Mouse (Mus musculus) liver, embryonic 15.5 days (tissue): ENCODE results near the gene Vcp. TPM values are rescaled to one million over a fixed set of nuclear protein-coding genes. Genes with fewer than 3 reads are reported as not detected.
"Not testable (repeated sequence)": the region's sequence is repeated elsewhere in the genome, so short reads cannot be mapped to it uniquely, and the experiment has no call there.

Experiments used
- ATAC-seq: fragments of 200-750 bp; cut with Nextera tagmentation; 2 replicates; pipeline ENCODE4 v1.8.0; 2017; ENCODE audit warnings: moderate number of reproducible peaks, mild to moderate bottlenecking, moderate library complexity; ENCODE audit not compliant: insufficient read depth
- H3K27ac ChIP-seq: fragments of 300-500 bp; sonication (generic); replicated peaks from 2 replicates; pipeline ENCODE4 v1.5.1; 2015; ENCODE audit warnings: mild to moderate bottlenecking, inconsistent platforms
- H3K27me3 ChIP-seq: fragments of 300-500 bp; sonication (generic); 2 replicates; pipeline ENCODE4 v1.6.1; 2015; ENCODE audit warnings: mild to moderate bottlenecking, inconsistent platforms
- H3K36me3 ChIP-seq: fragments of 300-500 bp; sonication (generic); replicated peaks from 2 replicates; pipeline ENCODE4 v1.6.1; 2015; ENCODE audit warnings: moderate library complexity, mild to moderate bottlenecking, inconsistent platforms
- H3K4me1 ChIP-seq: fragments of 300-500 bp; sonication (generic); replicated peaks from 2 replicates; pipeline ENCODE4 v1.6.1; 2015; ENCODE audit warnings: inconsistent platforms
- H3K4me2 ChIP-seq: fragments of 300-500 bp; sonication (generic); 2 replicates; pipeline ENCODE4 v1.6.1; 2015; ENCODE audit warnings: moderate library complexity, mild to moderate bottlenecking, inconsistent platforms
- H3K4me3 ChIP-seq: fragments of 300-500 bp; sonication (generic); replicated peaks from 2 replicates; pipeline ENCODE4 v1.5.1; 2015; ENCODE audit warnings: mild to moderate bottlenecking, inconsistent platforms
- H3K9ac ChIP-seq: fragments of 300-500 bp; sonication (generic); 2 replicates; pipeline ENCODE4 v1.6.1; 2015; ENCODE audit warnings: moderate library complexity, mild to moderate bottlenecking, inconsistent platforms
- H3K9me3 ChIP-seq: fragments of 300-500 bp; sonication (generic); replicated peaks from 2 replicates; pipeline ENCODE4 v1.6.1; 2016; ENCODE audit warnings: inconsistent platforms
- WGBS: fragments of 180-500 bp; shearing (Covaris S2); methylation state at CpG from one replicate; pipeline ENCODE4 v1.1.7; 2015; ENCODE audit warnings: mixed read lengths; ENCODE audit not compliant: insufficient replicate concordance; 5-methylcytosine and 5-hydroxymethylcytosine counted together
- polyA plus RNA-seq: library from polyadenylated mRNA; unstranded; fragments of >200 nt; fragmentation: Nextera tagmentation; extraction: Ambion mirVana; gene quantifications from 2 replicates; pipeline ENCODE4 v1.2.1, GENCODE M21; 2015

Vcp gene
- polyA plus RNA-seq: 202 and 204 TPM in 2 replicates

- peak within 1 kb of the TSS; percentile 96 for H3K4me3 ChIP-seq
- WGBS: 1% methylated on average over 53 of the region's 56 CpGs
- ATAC-seq: peak; percentile 94
- not testable (repeated sequence) for H3K9me3 ChIP-seq, H3K27me3 ChIP-seq
- peaks cover 28% of the 10 kb centered on the region for H3K36me3 ChIP-seq
- peaks cover 32% of the 10 kb centered on the region for H3K4me1 ChIP-seq
- H3K27ac ChIP-seq: peak within 1 kb of the TSS; percentile 100
- H3K4me2 ChIP-seq: peak within 1 kb of the TSS; percentile 74
- peak within 1 kb of the TSS; percentile 95 for H3K9ac ChIP-seq
Observed at GRCm38 (mm10) chr4:43000141-43000986, at the start of gene Vcp. Gene Vcp, minus strand, starts transcription at chr4:43000507.

GRCm38 (mm10) chr4:43047231-43047630 lies 46.9 kb upstream of the Vcp start:
- ATAC-seq: no peak
- Histone ChIP-seq H3K4me2 (no peak overlapping the region), H3K36me3 (no peaks in the 10 kb centered on the region), H3K27me3 (peaks cover 21% of the 10 kb centered on the region), H3K4me3 (no peak overlapping the region), H3K9me3 (no peaks in the 10 kb centered on the region), H3K4me1 (peaks cover 39% of the 10 kb centered on the region), H3K9ac (no peak overlapping the region), H3K27ac (no peak overlapping the region)
- WGBS: 7% methylated on average over 5 of the region's 5 CpGs

- Histone ChIP-seq H3K4me2 (peak overlapping the region; percentile 87), H3K4me3 (no peak overlapping the region), H3K27me3 (peaks cover 21% of the 10 kb centered on the region), H3K27ac (no peak overlapping the region), H3K36me3 (no peaks in the 10 kb centered on the region), H3K9ac (no peak overlapping the region), H3K9me3 (no peaks in the 10 kb centered on the region), H3K4me1 (peaks cover 39% of the 10 kb centered on the region)
- ATAC-seq: no peak
- 52% methylated on average over 5 of the region's 5 CpGs for WGBS
Observed at GRCm38 (mm10) chr4:43046607-43047006, 46.3 kb upstream of the Vcp start.

- Histone ChIP-seq H3K4me3 (peak within 1 kb of the TSS; percentile 62), H3K36me3 (no peaks in the 10 kb centered on the region), H3K9me3 (no peaks in the 10 kb centered on the region), H3K9ac (peak within 1 kb of the TSS; percentile 42), H3K4me2 (peak within 1 kb of the TSS; percentile 87), H3K27me3 (peaks cover 21% of the 10 kb centered on the region), H3K4me1 (peaks cover 45% of the 10 kb centered on the region), H3K27ac (peak within 1 kb of the TSS; percentile 53; the same call in 1 of the 2 replicates)
- peak; percentile 84 for ATAC-seq
- under 1% methylated on average over 33 of the region's 33 CpGs for WGBS
Observed at GRCm38 (mm10) chr4:43045659-43046302, 45.5 kb upstream of the Vcp start, which contains the start of gene Fam214b. Gene Fam214b, minus strand, starts transcription at chr4:43046220.

- Histone ChIP-seq H3K27me3 (peaks cover 21% of the 10 kb centered on the region), H3K27ac (peak overlapping the region; percentile 53; the same call in 1 of the 2 replicates), H3K4me1 (peaks cover 50% of the 10 kb centered on the region), H3K9me3 (no peaks in the 10 kb centered on the region), H3K9ac (peak overlapping the region; percentile 42), H3K4me2 (peak overlapping the region; percentile 87), H3K4me3 (peak overlapping the region; percentile 62), H3K36me3 (no peaks in the 10 kb centered on the region)
- WGBS: 8% methylated on average over 13 of the region's 13 CpGs
- no peak for ATAC-seq
Observed at GRCm38 (mm10) chr4:43045285-43045658, 45.0 kb upstream of the Vcp start.

GRCm38 (mm10) chr4:43044673-43045072 lies 44.4 kb upstream of the Vcp start:
- no peaks in the 10 kb centered on the region for H3K36me3 ChIP-seq
- no peak for ATAC-seq
- peak overlapping the region; percentile 62 for H3K4me3 ChIP-seq
- H3K4me1 ChIP-seq: peaks cover 53% of the 10 kb centered on the region
- 12% methylated on average over 4 of the region's 4 CpGs for WGBS
- H3K4me2 ChIP-seq: peak overlapping the region; percentile 87
- H3K9me3 ChIP-seq: no peaks in the 10 kb centered on the region
- H3K9ac ChIP-seq: no peak overlapping the region
- H3K27me3 ChIP-seq: peaks cover 21% of the 10 kb centered on the region
- H3K27ac ChIP-seq: peak overlapping the region; percentile 53

- Histone ChIP-seq H3K36me3 (no peaks in the 10 kb centered on the region), H3K9ac (no peak overlapping the region), H3K9me3 (no peaks in the 10 kb centered on the region), H3K27ac (peak overlapping the region; percentile 46), H3K27me3 (peaks cover 21% of the 10 kb centered on the region), H3K4me3 (no peak overlapping the region), H3K4me1 (peaks cover 62% of the 10 kb centered on the region), H3K4me2 (peak overlapping the region; percentile 87)
- ATAC-seq: no peak
- 14% methylated on average over 7 of the region's 7 CpGs for whole genome bisulfite sequencing
Observed at GRCm38 (mm10) chr4:43043644-43044357, 43.5 kb upstream of the Vcp start.

GRCm38 (mm10) chr4:43040881-43041547 lies 40.7 kb upstream of the Vcp start:
- WGBS: 62% methylated on average over 9 of the region's 9 CpGs
- no peak for ATAC-seq
- H3K9me3 ChIP-seq: no peaks in the 10 kb centered on the region
- H3K36me3 ChIP-seq: peaks cover 11% of the 10 kb centered on the region
- peaks cover 80% of the 10 kb centered on the region for H3K4me1 ChIP-seq
- no peak overlapping the region for H3K9ac ChIP-seq
- H3K4me2 ChIP-seq: no peak overlapping the region
- H3K4me3 ChIP-seq: no peak overlapping the region
- peak overlapping the region; percentile 42; the same call in 1 of the 2 replicates for H3K27ac ChIP-seq
- H3K27me3 ChIP-seq: peaks cover 21% of the 10 kb centered on the region

- ATAC-seq: peak; percentile 93
- H3K27ac ChIP-seq: peak overlapping the region; percentile 93
- WGBS: under 1% methylated on average over 25 of the region's 25 CpGs
- peak overlapping the region; percentile 88 for H3K4me3 ChIP-seq
- peaks cover 80% of the 10 kb centered on the region for H3K4me1 ChIP-seq
- peaks cover 20% of the 10 kb centered on the region for H3K36me3 ChIP-seq
- peak overlapping the region; percentile 90 for H3K9ac ChIP-seq
- H3K27me3 ChIP-seq: peaks cover 12% of the 10 kb centered on the region
- H3K4me2 ChIP-seq: peak overlapping the region; percentile 90
- H3K9me3 ChIP-seq: no peaks in the 10 kb centered on the region
Observed at GRCm38 (mm10) chr4:43040114-43040572, 39.8 kb upstream of the Vcp start.

- no peaks in the 10 kb centered on the region for H3K9me3 ChIP-seq
- H3K9ac ChIP-seq: peak overlapping the region; percentile 90
- WGBS: 9% methylated on average over 11 of the region's 11 CpGs
- ATAC-seq: peak; percentile 11
- peaks cover 78% of the 10 kb centered on the region for H3K4me1 ChIP-seq
- peaks cover 8% of the 10 kb centered on the region for H3K27me3 ChIP-seq
- peak overlapping the region; percentile 93 for H3K27ac ChIP-seq
- peak overlapping the region; percentile 90 for H3K4me2 ChIP-seq
- H3K36me3 ChIP-seq: peaks cover 25% of the 10 kb centered on the region
- H3K4me3 ChIP-seq: peak overlapping the region; percentile 88
Observed at GRCm38 (mm10) chr4:43039609-43040008, 39.3 kb upstream of the Vcp start.
